Mouse (Mus musculus) stomach, embryonic 14.5 days (tissue): ENCODE measurements at regions not wholly inside any gene's neighbourhood (a gene's known extent, or its start where the extent isn't known, plus 50 kb on each side); places are given as distances from the start of the nearest gene placed in this dataset.

Source experiments
- ATAC-seq: fragments of 200-750 bp; cut with Nextera tagmentation; 2 replicates; pipeline ENCODE4 v1.8.0; 2017; ENCODE audit warnings: low read depth, moderate TSS enrichment; ENCODE audit not compliant: insufficient number of reproducible peaks, insufficient read depth, low FRiP score
- H3K27ac ChIP-seq: fragments of 300-500 bp; sonication (generic); 2 replicates; pipeline ENCODE4 v1.5.1; 2014; ENCODE audit warnings: mild to moderate bottlenecking, low read length, moderate library complexity, mixed read lengths
- H3K27me3 ChIP-seq: fragments of 300-500 bp; sonication (generic); 2 replicates; pipeline ENCODE4 v1.6.1; 2014; ENCODE audit warnings: low read length, control low read depth, mixed read lengths; ENCODE audit not compliant: control insufficient read depth, insufficient read depth
- H3K36me3 ChIP-seq: fragments of 300-500 bp; sonication (generic); 2 replicates; pipeline ENCODE4 v1.6.1; 2014; ENCODE audit warnings: mild to moderate bottlenecking, control low read depth, low read length, moderate library complexity, mixed read lengths; ENCODE audit not compliant: control insufficient read depth, insufficient read depth
- H3K4me1 ChIP-seq: fragments of 300-500 bp; sonication (generic); 2 replicates; pipeline ENCODE4 v1.6.1; 2014; ENCODE audit warnings: low read length, control low read depth, mixed read lengths; ENCODE audit not compliant: control insufficient read depth, insufficient read depth
- H3K4me2 ChIP-seq: fragments of 300-500 bp; sonication (generic); replicated peaks from 2 replicates; pipeline ENCODE4 v1.6.1; 2014; ENCODE audit warnings: low read depth, low read length, control low read depth
- H3K4me3 ChIP-seq: fragments of 300-500 bp; sonication (generic); 2 replicates; pipeline ENCODE4 v1.5.1; 2014; ENCODE audit warnings: low read depth, low read length, control low read depth
- H3K9ac ChIP-seq: fragments of 300-500 bp; sonication (generic); replicated peaks from 2 replicates; pipeline ENCODE4 v1.6.1; 2014; ENCODE audit warnings: low read depth, mild to moderate bottlenecking, control low read depth, low read length, moderate library complexity, mixed read lengths
- H3K9me3 ChIP-seq: fragments of 300-500 bp; sonication (generic); 2 replicates; pipeline ENCODE4 v1.6.1; 2016; ENCODE audit warnings: low read depth, low read length, control low read depth; ENCODE audit not compliant: control insufficient read depth
- WGBS: fragments of 180-500 bp; shearing (Covaris S2); extraction: QIAGEN DNeasy Blood & Tissue Kit; methylation state at CpG from one replicate; pipeline ENCODE4 v1.1.7; 2014; 5-methylcytosine and 5-hydroxymethylcytosine counted together

- H3K4me1 ChIP-seq, result no peaks in the 10 kb centered on the region
- no peak overlapping the region for H3K9ac ChIP-seq
- no peaks in the 10 kb centered on the region for H3K27me3 ChIP-seq
- H3K27ac ChIP-seq, result no peak overlapping the region
- 80% methylated on average over 6 of the region's 6 CpGs for WGBS
- no peaks in the 10 kb centered on the region; the same call in 1 of the 2 replicates for H3K9me3 ChIP-seq
- no peaks in the 10 kb centered on the region for H3K36me3 ChIP-seq
- ATAC-seq, result no peak
- no peak overlapping the region for H3K4me3 ChIP-seq
- no peak overlapping the region for H3K4me2 ChIP-seq
Observed at GRCm38 (mm10) chr19:26987909-26988456, 102.3 kb downstream of the Gm815 start.

- no peak overlapping the region for H3K9ac ChIP-seq
- H3K36me3 ChIP-seq, result no peaks in the 10 kb centered on the region
- H3K9me3 ChIP-seq, result no peaks in the 10 kb centered on the region
- 67% methylated on average over 4 of the region's 4 CpGs for WGBS
- H3K27me3 ChIP-seq, result no peaks in the 10 kb centered on the region
- H3K4me1 ChIP-seq, result no peaks in the 10 kb centered on the region
- H3K4me2 ChIP-seq, result no peak overlapping the region
- H3K27ac ChIP-seq, result no peak overlapping the region
- H3K4me3 ChIP-seq, result no peak overlapping the region
- ATAC-seq, result no peak
Observed at GRCm38 (mm10) chr19:26994586-26995352, 109.1 kb downstream of the Gm815 start.

- H3K27ac ChIP-seq, result no peak overlapping the region
- no peak overlapping the region for H3K9ac ChIP-seq
- no peak for ATAC-seq
- H3K27me3 ChIP-seq, result no peaks in the 10 kb centered on the region
- H3K4me1 ChIP-seq, result no peaks in the 10 kb centered on the region
- no peak overlapping the region for H3K4me2 ChIP-seq
- WGBS, result 69% methylated on average over 3 of the region's 3 CpGs
- H3K36me3 ChIP-seq, result no peaks in the 10 kb centered on the region
- H3K9me3 ChIP-seq, result no peaks in the 10 kb centered on the region
- H3K4me3 ChIP-seq, result no peak overlapping the region
Observed at GRCm38 (mm10) chr19:26999596-26999995, 113.9 kb downstream of the Gm815 start.

- Histone ChIP-seq H3K27me3 (no peaks in the 10 kb centered on the region), H3K9ac (no peak overlapping the region), H3K4me1 (no peaks in the 10 kb centered on the region), H3K4me3 (no peak overlapping the region), H3K4me2 (no peak overlapping the region), H3K9me3 (no peaks in the 10 kb centered on the region), H3K36me3 (no peaks in the 10 kb centered on the region), H3K27ac (no peak overlapping the region)
- no peak for ATAC-seq
- WGBS, result 79% methylated on average over 3 of the region's 3 CpGs
Observed at GRCm38 (mm10) chr19:27021930-27022329, 136.2 kb downstream of the Gm815 start.

GRCm38 (mm10) chr19:27022917-27023316, 137.2 kb downstream of the Gm815 start:
- H3K36me3 ChIP-seq, result no peaks in the 10 kb centered on the region
- H3K4me1 ChIP-seq, result no peaks in the 10 kb centered on the region
- H3K9ac ChIP-seq, result no peak overlapping the region
- whole genome bisulfite sequencing, result 79% methylated on average over 5 of the region's 5 CpGs
- no peaks in the 10 kb centered on the region for H3K27me3 ChIP-seq
- H3K9me3 ChIP-seq, result no peaks in the 10 kb centered on the region
- H3K4me3 ChIP-seq, result no peak overlapping the region
- no peak for ATAC-seq
- H3K27ac ChIP-seq, result no peak overlapping the region
- no peak overlapping the region for H3K4me2 ChIP-seq

GRCm38 (mm10) chr19:27028834-27029233, 143.2 kb downstream of the Gm815 start:
- no peaks in the 10 kb centered on the region for H3K9me3 ChIP-seq
- no peak overlapping the region for H3K4me3 ChIP-seq
- ATAC-seq, result no peak
- H3K27me3 ChIP-seq, result no peaks in the 10 kb centered on the region
- 81% methylated on average over 1 of the region's 1 CpGs for WGBS
- no peak overlapping the region for H3K9ac ChIP-seq
- no peak overlapping the region for H3K4me2 ChIP-seq
- no peaks in the 10 kb centered on the region for H3K36me3 ChIP-seq
- H3K27ac ChIP-seq, result no peak overlapping the region
- H3K4me1 ChIP-seq, result no peaks in the 10 kb centered on the region

GRCm38 (mm10) chr19:27031030-27031700, 145.5 kb downstream of the Gm815 start:
- WGBS, result 66% methylated on average over 7 of the region's 7 CpGs
- no peak for ATAC-seq

GRCm38 (mm10) chr19:27032621-27033020, 146.9 kb downstream of the Gm815 start:
- H3K27me3 ChIP-seq, result no peaks in the 10 kb centered on the region
- ATAC-seq, result no peak
- WGBS, result 61% methylated on average over 5 of the region's 5 CpGs
- H3K4me1 ChIP-seq, result no peaks in the 10 kb centered on the region; the same call in 1 of the 2 replicates
- no peaks in the 10 kb centered on the region for H3K9me3 ChIP-seq
- no peak overlapping the region for H3K4me2 ChIP-seq
- H3K4me3 ChIP-seq, result no peak overlapping the region
- no peak overlapping the region for H3K27ac ChIP-seq
- H3K9ac ChIP-seq, result no peak overlapping the region
- no peaks in the 10 kb centered on the region for H3K36me3 ChIP-seq

More at GRCm38 (mm10) chr19:27031030-27031700, 145.5 kb downstream of the Gm815 start:
- no peaks in the 10 kb centered on the region for H3K9me3 ChIP-seq
- no peak overlapping the region for H3K9ac ChIP-seq
- no peak overlapping the region for H3K27ac ChIP-seq
- no peak overlapping the region for H3K4me2 ChIP-seq
- no peaks in the 10 kb centered on the region for H3K27me3 ChIP-seq
- no peaks in the 10 kb centered on the region for H3K4me1 ChIP-seq
- no peaks in the 10 kb centered on the region for H3K36me3 ChIP-seq
- H3K4me3 ChIP-seq, result no peak overlapping the region
